8 mouse cellular contexts compared by ENCODE assay signal in the genomic region with DNA sequence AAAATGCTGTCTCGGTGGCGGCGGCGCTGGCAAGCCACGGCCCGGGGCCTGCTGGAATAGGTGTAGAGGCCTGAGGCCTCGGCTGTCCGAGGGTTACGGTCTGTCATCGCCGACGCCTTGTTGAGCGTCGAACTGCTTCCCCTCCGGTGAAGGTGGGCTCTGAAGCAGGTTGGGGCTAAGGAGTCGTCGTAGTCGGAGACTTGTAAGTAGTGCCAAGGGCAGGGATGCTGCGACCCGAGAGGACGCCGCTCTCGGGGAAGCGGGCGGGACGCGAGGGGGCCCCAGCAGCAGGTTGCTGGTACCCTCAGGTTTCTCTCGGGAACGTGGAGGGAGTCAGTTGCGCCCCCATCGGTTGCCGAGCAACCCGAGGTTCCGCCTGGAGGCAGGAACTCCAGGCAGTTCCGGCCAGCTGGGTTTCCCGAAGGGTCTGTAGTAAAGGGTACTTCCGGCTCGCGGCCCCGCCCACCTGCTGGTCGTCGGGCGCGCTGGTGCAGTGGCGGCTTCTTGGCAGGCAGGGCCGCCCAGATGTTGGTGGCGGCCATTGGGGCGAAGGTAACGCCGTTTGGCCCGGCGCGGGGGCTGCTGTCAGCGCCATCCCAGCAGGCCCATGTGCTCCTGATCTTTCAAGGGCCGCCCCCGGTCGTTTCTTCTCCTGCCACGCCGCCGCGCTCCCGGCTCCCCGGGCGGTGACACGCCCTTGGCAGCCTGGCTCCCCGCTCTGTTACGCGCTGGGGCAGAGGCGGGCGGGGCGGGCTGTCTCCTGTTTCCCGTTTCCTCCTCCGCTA. TPM values are rescaled to one million over a fixed set of nuclear protein-coding genes. Genes with fewer than 3 reads are reported as not detected.
DNase-seq lines count a peak whose midpoint lies in the region; ATAC-seq lines count a peak whose summit lies in the region.

A gene (minus strand): TSS at position 699 of the 785 bp plus-strand sequence.

- DNase-seq in embryo, embryonic 10 days (ENCODE audit: low spot score): peak; percentile 90
- DNase-seq in gastrocnemius, postnatal 10 days: peak; percentile 71
- DNase-seq in induced T-regulatory cell, adult 2 months (ENCODE audit: low read depth): peak; percentile 78
- DNase-seq in left cerebral cortex, adult 8-10 months (ENCODE audit: low spot score in 2 of 2): peak; percentile 74 to 81
- DNase-seq in right cerebral cortex, adult 2 months (ENCODE audit: low spot score in 2 of 2): peak; percentile 76 to 88
- peak; percentile 28 for DNase-seq in urinary bladder, postnatal 10 days (ENCODE audit: low spot score)

- peak; percentile 69 for ATAC-seq in activated CD4-positive, CD25-positive, alpha-beta regulatory T cell, adult 4 months
- peak; percentile 91 for ATAC-seq in megakaryocyte, adult 5-6 weeks (ENCODE audit: poor library complexity, severe bottlenecking)

RNA-seq across cellular contexts. Expression of the gene that starts here (rescaled TPM):
- 10 to 100 TPM; 26.1 to 31.4 TPM for polyA plus RNA-seq in activated CD4-positive, CD25-positive, alpha-beta regulatory T cell, adult 4 months (2017; shearing (Covaris generic))
- total RNA-seq in gastrocnemius, postnatal 10 days (2021): 10 to 100 TPM; 19.7 to 22.9 TPM
- total RNA-seq in left cerebral cortex, adult 8-10 months (2022): 10 to 100 TPM; 27.0 to 29.7 (median 28.7) TPM
- 20.1 and 21.4 TPM in 2 replicates for total RNA-seq in megakaryocyte, adult 5-6 weeks (2015)
- total RNA-seq in megakaryocyte, adult 5-6 weeks (2017): 28.4 and 46.1 TPM in 2 replicates

Comparison
In these comparisons a context has a peak if more than half of its experiments do, and no peak if none do; other contexts are left out.
1. Peak in every context shown above with its lines: DNase-seq and ATAC-seq.
2. DNase-seq: peak in every context shown above with its lines; median percentile 90 in embryo, embryonic 10 days; 82 in right cerebral cortex, adult 2 months; 78 in induced T-regulatory cell, adult 2 months; 78 in left cerebral cortex, adult 8-10 months; 71 in gastrocnemius, postnatal 10 days; 28 in urinary bladder, postnatal 10 days.